ENCODE assay signal across 27 mouse cellular contexts in the genomic region with DNA sequence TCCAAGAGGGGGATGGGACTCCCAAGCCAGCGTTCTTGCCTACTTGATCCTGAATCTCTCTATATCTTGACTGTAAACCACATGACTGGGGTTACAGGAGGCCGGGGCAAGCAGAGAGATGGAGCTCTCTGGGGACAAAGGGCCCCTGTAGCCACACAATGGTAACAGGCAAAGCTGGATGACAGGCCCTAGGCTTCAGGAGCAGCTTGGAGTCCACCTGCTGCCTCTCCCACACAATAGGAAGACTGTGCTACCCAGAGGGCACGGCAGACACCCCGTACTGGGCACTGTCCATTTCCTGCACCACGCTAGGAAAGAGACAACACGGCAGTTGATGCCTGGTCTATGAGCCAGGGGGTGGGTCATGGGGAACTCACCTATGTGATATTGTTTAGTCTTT. TPM values are rescaled to one million over a fixed set of nuclear protein-coding genes. Genes with fewer than 3 reads are reported as not detected.
DNase-seq lines count a peak whose midpoint lies in the region; ATAC-seq lines count a peak whose summit lies in the region.
"Had no signal": no experiment of that assay in that cellular context is flagged by ENCODE, and none has a peak within 500 bp of the region (broad histone marks: within the 10 kb centered on the region; RNA-seq: fewer than 3 reads in every experiment).

No protein-coding gene starts in this region.

- intact Hi-C loops in left cerebral cortex, postnatal 36 days (cut with DNase I): no loop called here

- no peak for ATAC-seq in activated CD4-positive, CD25-positive, alpha-beta regulatory T cell, adult 4 months
- ATAC-seq: forebrain, embryonic 14.5 days; intestine, postnatal 0 days; midbrain, embryonic 13.5 days had no signal

- DNase-seq in cerebellum, adult 11-12 months: peak; percentile 10
- no peak for DNase-seq in cerebellum, postnatal 25 days
- DNase-seq in layer of hippocampus, adult 11-12 months (ENCODE audit: low spot score): peak; percentile 55
- no peak for DNase-seq in layer of hippocampus, adult 9-10 months (ENCODE audit: low spot score)
- peak; percentile 31 for DNase-seq in left cerebral cortex, adult 9 months (ENCODE audit: low spot score in 2 of 2)
- no peak for DNase-seq in left cerebral cortex, postnatal 36 days (ENCODE audit: low spot score in 2 of 2)
- peak; percentile 91 for DNase-seq in brain, adult 2 months (ENCODE audit: low read depth, low spot score)
- DNase-seq: adrenal gland, adult 8-10 months; cerebellum, postnatal 36 days; embryo, embryonic 11 days; gastrocnemius, adult 2 months; gastrocnemius, postnatal 36 days; heart, adult 18-20 months; heart, postnatal 36 days; kidney, adult 9 months; kidney, postnatal 10 days; liver; lung, adult 2 months; lung, postnatal 14 days; right cerebral cortex, adult 18-20 months; spleen, adult 18-20 months; thymus, adult 18-20 months; thymus, postnatal 36 days had no signal

RNA-seq across cellular contexts. Expression of a gene that starts 45.5 kb away (rescaled TPM):
- 10 to 100 TPM; 23.8 to 30.0 TPM for total RNA-seq in left cerebral cortex, postnatal 36 days (2021)
- polyA plus RNA-seq in activated CD4-positive, CD25-positive, alpha-beta regulatory T cell, adult 4 months (2017; shearing (Covaris generic)): 10 to 100 TPM; 14.7 to 18.0 TPM

RNA-seq across cellular contexts. Expression of a gene that starts 45.7 kb away (rescaled TPM):
- total RNA-seq in left cerebral cortex, postnatal 36 days (2021): 10 to 100 TPM; 19.6 to 22.4 TPM
- 1 to 10 TPM; 4.0 to 5.3 TPM for polyA plus RNA-seq in activated CD4-positive, CD25-positive, alpha-beta regulatory T cell, adult 4 months (2017; shearing (Covaris generic))

Comparison
In these comparisons a context has a peak if more than half of its experiments do, and no peak if none do; other contexts are left out.
1. DNase-seq: peak in cerebellum, adult 11-12 months (single experiment), layer of hippocampus, adult 11-12 months (single experiment), left cerebral cortex, adult 9 months (2 of 2) and brain, adult 2 months (single experiment); none in cerebellum, postnatal 25 days (0 of 2), layer of hippocampus, adult 9-10 months (single experiment) and left cerebral cortex, postnatal 36 days (0 of 2).